Comparison of ENCODE assay signal across 20 mouse cellular contexts in genomic region chr16:91575151-91575550, GRCm38 (mm10). TPM values are rescaled to one million over a fixed set of nuclear protein-coding genes. Genes with fewer than 3 reads are reported as not detected.
DNase-seq lines count a peak whose midpoint lies in the region; ATAC-seq and TF ChIP-seq lines count a peak whose summit lies in the region.
"Had no signal": no experiment of that assay in that cellular context is flagged by ENCODE, and none has a peak within 500 bp of the region (broad histone marks: within the 10 kb centered on the region; RNA-seq: fewer than 3 reads in every experiment).

No protein-coding gene starts in this region.

- no peak for ATAC-seq in forebrain, postnatal 0 days
- ATAC-seq in hindbrain, embryonic 14.5 days (ENCODE audit: low FRiP score), result no peak
- no peak for ATAC-seq in hindbrain, embryonic 16.5 days
- no peak for ATAC-seq in limb, embryonic 13.5 days (ENCODE audit: low FRiP score, low read depth)
- ATAC-seq: hindbrain, postnatal 0 days had no signal

- H3K9me3 ChIP-seq in forebrain, embryonic 10.5 days, result no peaks in the 10 kb centered on the region
- H3K9me3 ChIP-seq in forebrain, postnatal 0 days (ENCODE audit: low read length), result no peaks in the 10 kb centered on the region
- no peaks in the 10 kb centered on the region for H3K9me3 ChIP-seq in hindbrain, embryonic 14.5 days (ENCODE audit: control insufficient read depth, low read length)
- H3K9me3 ChIP-seq in hindbrain, embryonic 16.5 days (ENCODE audit: control insufficient read depth, low read length), result no peaks in the 10 kb centered on the region
- H3K9me3 ChIP-seq in limb, embryonic 13.5 days, result no peaks in the 10 kb centered on the region
- no peaks in the 10 kb centered on the region for H3K9me3 ChIP-seq in limb, embryonic 10.5 days (replicated peaks)
- H3K9me3 ChIP-seq: embryonic facial prominence, embryonic 15.5 days; heart, embryonic 10.5 days had no signal

- H3K27me3 ChIP-seq in forebrain, embryonic 10.5 days (ENCODE audit: poor library complexity, severe bottlenecking), result no peaks in the 10 kb centered on the region
- no peaks in the 10 kb centered on the region for H3K27me3 ChIP-seq in forebrain, postnatal 0 days (ENCODE audit: insufficient read depth, low read length)
- no peaks in the 10 kb centered on the region for H3K27me3 ChIP-seq in hindbrain, embryonic 14.5 days (ENCODE audit: control insufficient read depth, insufficient read depth, low read length)
- H3K27me3 ChIP-seq in hindbrain, embryonic 16.5 days (replicated peaks; ENCODE audit: control insufficient read depth, insufficient read depth, low read length), result no peaks in the 10 kb centered on the region
- H3K27me3 ChIP-seq in limb, embryonic 13.5 days, result no peaks in the 10 kb centered on the region
- no peaks in the 10 kb centered on the region for H3K27me3 ChIP-seq in limb, embryonic 10.5 days (ENCODE audit: low read depth, poor library complexity, severe bottlenecking)
- H3K27me3 ChIP-seq: embryonic facial prominence, embryonic 15.5 days had no signal

- H3K4me2 ChIP-seq in forebrain, postnatal 0 days (ENCODE audit: low read depth), result no peak overlapping the region
- H3K4me2 ChIP-seq in hindbrain, embryonic 14.5 days (replicated peaks), result no peak overlapping the region
- no peak overlapping the region for H3K4me2 ChIP-seq in hindbrain, embryonic 16.5 days (ENCODE audit: low read length)
- no peak overlapping the region for H3K4me2 ChIP-seq in limb, embryonic 13.5 days (replicated peaks)
- H3K4me2 ChIP-seq: embryonic facial prominence, embryonic 15.5 days had no signal

- no peak overlapping the region for H3K4me3 ChIP-seq in forebrain, embryonic 10.5 days
- no peak overlapping the region for H3K4me3 ChIP-seq in forebrain, postnatal 0 days (ENCODE audit: low read depth, low read length)
- H3K4me3 ChIP-seq in hindbrain, embryonic 14.5 days (replicated peaks; ENCODE audit: low read length), result no peak overlapping the region
- no peak overlapping the region for H3K4me3 ChIP-seq in hindbrain, embryonic 16.5 days (ENCODE audit: low read length)
- no peak overlapping the region for H3K4me3 ChIP-seq in limb, embryonic 13.5 days
- H3K4me3 ChIP-seq in limb, embryonic 10.5 days, result no peak overlapping the region
- H3K4me3 ChIP-seq: embryonic facial prominence, embryonic 15.5 days; erythroblast, embryonic 14.5 days; gastrocnemius, adult 2 months; heart, embryonic 10.5 days had no signal

- H3K36me3 ChIP-seq in forebrain, embryonic 10.5 days (replicated peaks), result peaks cover 22% of the 10 kb centered on the region
- H3K36me3 ChIP-seq in forebrain, postnatal 0 days (ENCODE audit: insufficient read depth), result peaks cover 8% of the 10 kb centered on the region; the same call in 1 of the 2 replicates
- H3K36me3 ChIP-seq in hindbrain, embryonic 14.5 days (replicated peaks; ENCODE audit: control insufficient read depth, insufficient read depth), result peaks cover 33% of the 10 kb centered on the region
- peaks cover 7% of the 10 kb centered on the region for H3K36me3 ChIP-seq in hindbrain, embryonic 16.5 days (ENCODE audit: control insufficient read depth, insufficient read depth, low read length)
- peaks cover 12% of the 10 kb centered on the region for H3K36me3 ChIP-seq in limb, embryonic 13.5 days
- H3K36me3 ChIP-seq in limb, embryonic 10.5 days, result peaks cover 4% of the 10 kb centered on the region; the same call in 1 of the 2 replicates

- TF ChIP-seq POLR2A in brain, embryonic 14.5 days (IDR thresholded peaks at IDR 0.05; ENCODE audit: borderline replicate concordance, extremely low read depth, insufficient read depth, insufficient read length, poor library complexity, severe bottlenecking), result no peak

- DNase-seq in forebrain, embryonic 10.5 days (ENCODE audit: extremely low spot score, low spot score), result no peak
- no peak for DNase-seq in forebrain, postnatal 0 days
- no peak for DNase-seq in hindbrain, embryonic 14.5 days (ENCODE audit: low spot score)
- no peak for DNase-seq in limb, embryonic 10.5 days (ENCODE audit: low spot score)
- peak; percentile 32 for DNase-seq in brain, embryonic 14.5 days (ENCODE audit: low read depth)
- no peak for DNase-seq in adrenal gland, postnatal 25 days
- DNase-seq: adrenal gland, postnatal 10 days; cerebellum, adult 18-20 months; cerebellum, adult 9-11 months; cerebellum, postnatal 36 days; gastrocnemius, adult 2 months; gastrocnemius, postnatal 36 days; heart, adult 11 months; heart, postnatal 14 days had no signal

- peaks cover 8% of the 10 kb centered on the region for H3K4me1 ChIP-seq in forebrain, embryonic 10.5 days
- no peaks in the 10 kb centered on the region for H3K4me1 ChIP-seq in forebrain, postnatal 0 days (ENCODE audit: insufficient read depth)
- H3K4me1 ChIP-seq in hindbrain, embryonic 14.5 days (replicated peaks; ENCODE audit: control insufficient read depth, insufficient read depth, low read length), result no peaks in the 10 kb centered on the region
- no peaks in the 10 kb centered on the region for H3K4me1 ChIP-seq in hindbrain, embryonic 16.5 days (ENCODE audit: control insufficient read depth, insufficient read depth, low read depth, low read length)
- H3K4me1 ChIP-seq in limb, embryonic 13.5 days, result peaks cover 17% of the 10 kb centered on the region
- peaks cover 16% of the 10 kb centered on the region for H3K4me1 ChIP-seq in limb, embryonic 10.5 days
- H3K4me1 ChIP-seq: embryonic facial prominence, embryonic 15.5 days; heart, embryonic 10.5 days had no signal

- H3K9ac ChIP-seq in forebrain, postnatal 0 days, result no peak overlapping the region
- H3K9ac ChIP-seq in hindbrain, embryonic 14.5 days, result no peak overlapping the region
- H3K9ac ChIP-seq in hindbrain, embryonic 16.5 days (ENCODE audit: low read depth, low read length), result no peak overlapping the region
- 0 out of 2 replicates have a peak overlapping the region, but pooled peaks have one; percentile 32 for H3K9ac ChIP-seq in limb, embryonic 13.5 days
- H3K9ac ChIP-seq: embryonic facial prominence, embryonic 15.5 days had no signal

- no peak for TF ChIP-seq CTCF in forebrain, postnatal 0 days (IDR thresholded peaks at IDR 0.05; ENCODE audit: low read depth)
- TF ChIP-seq CTCF in brain, embryonic 14.5 days (IDR thresholded peaks at IDR 0.05; ENCODE audit: borderline replicate concordance, extremely low read depth, insufficient read depth, insufficient read length), result no peak

- H3K27ac ChIP-seq in forebrain, embryonic 10.5 days, result 0 out of 2 replicates have a peak overlapping the region, but pooled peaks have one; percentile 48
- no peak overlapping the region for H3K27ac ChIP-seq in forebrain, postnatal 0 days (ENCODE audit: low read depth, low read length)
- H3K27ac ChIP-seq in hindbrain, embryonic 14.5 days, result peak overlapping the region; percentile 26; the same call in 1 of the 2 replicates
- H3K27ac ChIP-seq in hindbrain, embryonic 16.5 days (ENCODE audit: low read depth, low read length), result no peak overlapping the region
- H3K27ac ChIP-seq in limb, embryonic 13.5 days, result no peak overlapping the region
- H3K27ac ChIP-seq in limb, embryonic 10.5 days, result no peak overlapping the region
- H3K27ac ChIP-seq: embryonic facial prominence, embryonic 15.5 days; gastrocnemius, adult 2 months; heart, embryonic 10.5 days; hindbrain, postnatal 0 days had no signal

- WGBS in forebrain, embryonic 10.5 days, result 71% methylated on average over 13 of the region's 13 CpGs
- WGBS in forebrain, postnatal 0 days, result 57% methylated on average over 13 of the region's 13 CpGs
- 70% methylated on average over 13 of the region's 13 CpGs for WGBS in hindbrain, embryonic 14.5 days
- WGBS in hindbrain, embryonic 16.5 days, result 71% methylated on average over 13 of the region's 13 CpGs
- 52% methylated on average over 13 of the region's 13 CpGs for WGBS in limb, embryonic 13.5 days
- 74% methylated on average over 13 of the region's 13 CpGs for WGBS in limb, embryonic 10.5 days

RNA-seq across cellular contexts. Expression of gene Tmem50b, which starts 22.4 kb away (rescaled TPM):
- 32.7 and 33.8 TPM in 2 replicates for polyA plus RNA-seq in forebrain, embryonic 10.5 days (2016; fragmentation: Nextera tagmentation; extraction: Ambion mirVana)
- total RNA-seq in forebrain, postnatal 0 days (2014; rRNA removed), result 65.2 and 65.6 TPM in 2 replicates
- polyA plus RNA-seq in forebrain, postnatal 0 days (2015; fragmentation: Nextera tagmentation; extraction: Ambion mirVana), result 98.8 and 102 TPM in 2 replicates
- 106 and 127 TPM in 2 replicates for polyA plus RNA-seq in hindbrain, embryonic 14.5 days (2014; fragmentation: Nextera tagmentation; extraction: Ambion mirVana)
- polyA plus RNA-seq in hindbrain, embryonic 16.5 days (2015; fragmentation: Nextera tagmentation; extraction: Ambion mirVana), result 114 and 131 TPM in 2 replicates
- polyA plus RNA-seq in limb, embryonic 13.5 days (2015; fragmentation: Nextera tagmentation; extraction: Ambion mirVana), result 29.9 and 31.5 TPM in 2 replicates
- 19.8 and 25.7 TPM in 2 replicates for polyA plus RNA-seq in limb, embryonic 10.5 days (2016; fragmentation: Nextera tagmentation; extraction: Ambion mirVana)
- polyA plus RNA-seq in brain, embryonic 14.5 days (2012; rRNA removed), result 52.3 and 55.4 TPM in 2 replicates
- total RNA-seq in adrenal gland, postnatal 25 days (2021), result 57.9 and 58.3 TPM in 2 replicates

RNA-seq across cellular contexts. Expression of gene Ifngr2, which starts 28.3 kb away (rescaled TPM):
- polyA plus RNA-seq in forebrain, embryonic 10.5 days (2016; fragmentation: Nextera tagmentation; extraction: Ambion mirVana), result 27.2 and 28.0 TPM in 2 replicates
- 61.8 and 63.0 TPM in 2 replicates for total RNA-seq in forebrain, postnatal 0 days (2014; rRNA removed)
- polyA plus RNA-seq in forebrain, postnatal 0 days (2015; fragmentation: Nextera tagmentation; extraction: Ambion mirVana), result 112 and 146 TPM in 2 replicates
- polyA plus RNA-seq in hindbrain, embryonic 14.5 days (2014; fragmentation: Nextera tagmentation; extraction: Ambion mirVana), result 106 and 114 TPM in 2 replicates
- polyA plus RNA-seq in hindbrain, embryonic 16.5 days (2015; fragmentation: Nextera tagmentation; extraction: Ambion mirVana), result 118 and 127 TPM in 2 replicates
- 48.1 and 49.6 TPM in 2 replicates for polyA plus RNA-seq in limb, embryonic 13.5 days (2015; fragmentation: Nextera tagmentation; extraction: Ambion mirVana)
- polyA plus RNA-seq in limb, embryonic 10.5 days (2016; fragmentation: Nextera tagmentation; extraction: Ambion mirVana), result 24.1 and 32.9 TPM in 2 replicates
- 34.8 and 43.1 TPM in 2 replicates for polyA plus RNA-seq in brain, embryonic 14.5 days (2012; rRNA removed)
- 20.1 and 31.1 TPM in 2 replicates for total RNA-seq in adrenal gland, postnatal 25 days (2021)

RNA-seq across cellular contexts. Expression of gene Dnajc28, which starts 43.7 kb away (rescaled TPM):
- 2.9 and 4.0 TPM in 2 replicates for polyA plus RNA-seq in forebrain, embryonic 10.5 days (2016; fragmentation: Nextera tagmentation; extraction: Ambion mirVana)
- total RNA-seq in forebrain, postnatal 0 days (2014; rRNA removed), result 3.7 and 6.1 TPM in 2 replicates
- polyA plus RNA-seq in forebrain, postnatal 0 days (2015; fragmentation: Nextera tagmentation; extraction: Ambion mirVana), result 2.8 and 3.6 TPM in 2 replicates
- 5.2 and 6.0 TPM in 2 replicates for polyA plus RNA-seq in hindbrain, embryonic 14.5 days (2014; fragmentation: Nextera tagmentation; extraction: Ambion mirVana)
- polyA plus RNA-seq in hindbrain, embryonic 16.5 days (2015; fragmentation: Nextera tagmentation; extraction: Ambion mirVana), result 5.8 and 6.5 TPM in 2 replicates
- 3.8 and 5.2 TPM in 2 replicates for polyA plus RNA-seq in limb, embryonic 13.5 days (2015; fragmentation: Nextera tagmentation; extraction: Ambion mirVana)
- 3.0 and 4.6 TPM in 2 replicates for polyA plus RNA-seq in limb, embryonic 10.5 days (2016; fragmentation: Nextera tagmentation; extraction: Ambion mirVana)
- 3.6 and 3.9 TPM in 2 replicates for polyA plus RNA-seq in brain, embryonic 14.5 days (2012; rRNA removed)
- 14.5 and 17.1 TPM in 2 replicates for total RNA-seq in adrenal gland, postnatal 25 days (2021)

Comparison
In these comparisons a context has a peak if more than half of its experiments do, and no peak if none do; other contexts are left out.
1. H3K27ac ChIP-seq: peak in forebrain, embryonic 10.5 days (single experiment) and hindbrain, embryonic 14.5 days (single experiment); none in forebrain, postnatal 0 days (single experiment), hindbrain, embryonic 16.5 days (single experiment), limb, embryonic 13.5 days (single experiment) and limb, embryonic 10.5 days (single experiment).